Mouse (Mus musculus): ENCODE results near the gene Rubcn.

Gene Rubcn

DNA sequence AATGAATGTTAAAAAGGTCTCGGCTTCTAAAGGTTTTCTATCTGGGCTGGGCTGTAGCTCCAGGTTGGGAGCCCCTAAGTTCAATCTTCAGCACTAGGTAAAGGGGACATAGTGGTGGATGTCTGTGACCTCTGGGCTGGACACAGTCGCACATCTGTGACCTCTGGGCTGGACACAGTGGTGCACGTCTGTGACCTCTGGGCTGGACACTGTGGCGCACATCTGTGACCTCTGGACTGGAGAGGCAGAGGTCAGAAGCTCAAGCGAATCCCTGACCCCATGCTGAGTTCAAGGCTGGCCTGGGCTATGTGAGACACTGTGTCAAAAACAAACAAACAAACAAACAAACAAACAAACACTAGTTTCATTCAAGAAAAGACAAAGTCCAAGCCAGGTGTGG is 7.3 kb downstream of the Rubcn start:
- DNase-seq (ENCODE audit: low read depth, low spot score): no peak

DNA sequence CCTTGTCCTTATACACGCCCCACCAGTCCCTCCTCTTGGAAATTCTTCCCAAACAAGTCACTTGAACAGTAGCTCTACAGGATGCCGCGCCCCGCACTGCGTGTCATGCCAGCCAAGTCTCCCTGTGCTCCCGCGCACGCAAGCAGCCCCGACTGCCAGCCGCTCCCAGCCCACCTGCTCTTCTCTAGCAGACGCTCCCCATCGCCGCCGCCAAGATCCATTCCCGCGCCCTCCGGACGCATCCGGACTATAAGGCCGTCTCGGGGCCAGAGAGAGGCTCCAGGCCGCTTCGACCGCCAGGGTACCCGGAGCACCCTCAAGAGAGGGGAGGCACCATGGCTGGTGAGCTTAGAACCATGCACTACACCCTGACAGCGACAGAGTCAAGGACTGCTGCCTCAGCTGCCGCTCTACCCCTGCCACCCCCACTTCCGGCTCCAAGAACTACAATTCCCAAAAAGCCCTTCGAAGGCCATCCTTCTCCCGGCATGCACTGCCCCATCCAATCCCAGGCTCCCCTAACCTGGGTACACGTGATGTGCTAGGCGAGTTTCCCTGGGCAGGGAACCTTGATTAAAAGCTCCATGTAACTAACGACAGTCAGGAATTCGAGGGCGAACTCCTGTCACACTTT is 9.5 kb downstream of the Rubcn start:
- DNase-seq (ENCODE audit: low read depth, low spot score): peak; percentile 89

DNA sequence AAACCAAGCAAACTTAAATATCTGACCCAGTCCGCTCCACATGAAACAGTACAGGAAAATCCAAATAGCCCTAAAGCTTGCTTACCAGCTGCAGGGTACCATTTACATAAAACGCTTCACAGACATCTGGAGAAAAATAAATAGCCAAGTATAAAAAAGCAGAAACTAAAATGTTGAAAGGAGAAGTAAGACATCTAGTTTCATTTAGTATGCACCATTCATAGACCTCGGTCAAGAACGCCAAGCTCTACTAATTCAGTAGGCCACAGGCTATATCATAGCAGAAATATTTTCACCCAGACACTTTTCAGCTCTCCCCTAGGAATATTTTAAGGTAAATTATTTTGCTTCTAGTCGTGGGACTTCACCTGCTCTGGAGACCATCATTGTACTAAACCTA is 10.9 kb downstream of the Rubcn start:
- no peak for DNase-seq (ENCODE audit: low read depth, low spot score)

DNA sequence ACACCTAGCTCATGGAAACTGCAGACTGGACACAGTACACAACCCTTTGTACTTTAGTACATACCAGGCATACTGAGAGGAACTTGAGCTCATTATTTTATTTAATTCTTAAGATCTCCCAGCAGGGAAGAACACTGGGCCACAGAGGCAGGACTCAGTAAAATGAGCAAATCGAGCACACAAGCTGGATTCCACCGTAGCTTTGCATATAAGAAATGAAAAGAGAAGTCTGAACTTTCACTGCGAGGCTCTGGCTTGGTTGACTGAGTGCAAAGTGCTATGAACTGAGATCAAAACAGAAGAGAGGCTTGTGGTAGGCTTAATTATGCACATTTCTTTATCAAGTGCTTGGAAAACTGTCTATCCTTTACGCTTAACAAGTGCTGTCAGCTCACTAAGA is 12.2 kb downstream of the Rubcn start:
- no peak for DNase-seq (ENCODE audit: low read depth, low spot score)

GRCm38 (mm10) chr16:32861813-32862385 is 15.7 kb downstream of the Rubcn start:
- DNase-seq (ENCODE audit: low read depth, low spot score): no peak

DNA sequence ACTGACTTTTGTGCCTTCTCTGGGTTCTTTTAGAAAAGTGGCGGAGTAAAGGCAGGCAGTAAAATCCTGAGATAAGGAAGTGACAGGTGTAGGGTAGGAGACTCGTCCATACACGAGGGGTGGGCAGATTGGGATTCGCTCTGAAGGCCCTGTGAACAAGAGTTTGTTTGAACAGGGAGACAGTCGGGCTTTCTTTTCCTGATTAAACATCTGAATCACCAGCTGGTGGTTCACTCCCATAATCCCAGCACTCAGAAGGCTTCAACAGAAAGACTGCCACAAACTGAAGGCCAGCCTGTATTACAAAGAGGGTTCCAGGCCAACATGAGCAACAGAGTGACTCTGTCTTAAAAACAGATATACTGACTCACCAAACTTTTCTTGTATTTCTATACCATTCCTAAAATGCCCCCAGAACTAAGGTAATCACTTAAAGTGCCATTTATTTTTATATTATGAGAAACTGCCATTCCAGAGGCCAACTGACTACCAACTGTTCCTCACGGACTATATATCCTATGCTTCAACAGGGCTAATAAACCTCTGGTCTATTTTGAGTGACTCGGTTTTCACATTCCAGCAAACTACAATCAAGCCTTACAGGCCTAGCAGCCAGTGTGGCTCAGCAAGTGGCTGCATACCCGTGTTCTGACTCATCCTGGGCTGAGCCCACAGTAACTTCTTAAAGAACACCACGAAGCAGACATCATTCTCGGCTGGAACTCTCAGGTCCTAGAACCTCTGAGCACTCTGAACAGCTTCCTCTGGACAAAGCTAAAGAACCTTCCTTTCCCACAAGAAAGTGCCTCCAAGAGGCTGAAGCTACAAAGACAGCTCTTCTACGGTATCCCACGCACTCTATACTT is 18.6 kb downstream of the Rubcn start:
- DNase-seq (ENCODE audit: low read depth, low spot score): no peak

- no peak for DNase-seq (ENCODE audit: low read depth, low spot score)
These were observed 19.2 kb downstream of the Rubcn start for GRCm38 (mm10) chr16:32858356-32858755.

DNA sequence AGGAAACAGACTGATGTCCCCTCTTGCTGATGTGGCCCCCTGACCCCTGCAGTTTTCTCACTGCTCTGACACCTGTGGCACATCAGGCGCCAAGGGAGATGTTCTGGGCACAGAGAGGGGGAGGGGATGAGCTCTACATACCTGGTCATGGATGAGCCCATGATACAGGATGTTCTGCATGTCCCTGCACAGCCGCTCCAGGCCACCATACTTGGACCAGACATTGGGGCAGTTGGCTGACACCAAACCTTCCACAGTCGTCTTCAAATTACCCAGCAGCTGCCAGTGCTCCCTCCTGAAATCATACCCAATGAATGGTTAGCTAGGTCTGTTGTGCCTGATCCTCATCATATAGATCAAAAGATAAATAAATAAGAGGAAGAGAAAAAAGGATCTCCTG is 20.8 kb downstream of the Rubcn start:
- no peak for DNase-seq (ENCODE audit: low read depth, low spot score)

- no peak for DNase-seq (ENCODE audit: low read depth, low spot score)
These were observed 23.5 kb downstream of the Rubcn start for GRCm38 (mm10) chr16:32854050-32854571.

GRCm38 (mm10) chr16:32853492-32854049 is 24.0 kb downstream of the Rubcn start:
- DNase-seq (ENCODE audit: low read depth, low spot score): no peak

- DNase-seq (ENCODE audit: low read depth, low spot score): no peak
These were observed 28.3 kb downstream of the Rubcn start for GRCm38 (mm10) chr16:32849042-32849830.

GRCm38 (mm10) chr16:32847103-32847502 is 30.5 kb downstream of the Rubcn start:
- no peak for DNase-seq (ENCODE audit: low read depth, low spot score)

GRCm38 (mm10) chr16:32831501-32831900 is 46.1 kb downstream of the Rubcn start:
- no peak for DNase-seq (ENCODE audit: low read depth, low spot score)

DNA sequence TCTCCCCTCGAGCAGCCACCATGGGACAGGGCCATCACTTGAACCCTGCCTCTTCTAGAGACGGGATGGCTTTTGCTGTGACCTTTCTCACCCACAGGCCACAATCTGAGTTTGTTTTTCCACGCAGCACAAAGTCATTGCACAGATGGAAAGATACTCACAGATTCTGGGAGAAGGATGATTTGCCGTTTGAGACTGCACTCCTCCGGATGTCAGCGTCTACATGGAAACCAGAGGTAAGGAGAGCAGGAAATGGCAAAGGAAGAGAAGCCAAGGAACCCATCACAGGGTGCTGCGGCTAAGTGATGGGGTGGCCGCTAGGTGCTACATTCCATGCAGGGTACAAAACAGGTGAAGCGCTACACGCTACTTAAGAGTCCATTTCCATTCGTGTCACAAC is 48.5 kb downstream of the Rubcn start:
- no peak for DNase-seq (ENCODE audit: low read depth, low spot score)

GRCm38 (mm10) chr16:32826521-32826920 is 51.0 kb downstream of the Rubcn start:
- no peak for DNase-seq (ENCODE audit: low read depth, low spot score)

DNA sequence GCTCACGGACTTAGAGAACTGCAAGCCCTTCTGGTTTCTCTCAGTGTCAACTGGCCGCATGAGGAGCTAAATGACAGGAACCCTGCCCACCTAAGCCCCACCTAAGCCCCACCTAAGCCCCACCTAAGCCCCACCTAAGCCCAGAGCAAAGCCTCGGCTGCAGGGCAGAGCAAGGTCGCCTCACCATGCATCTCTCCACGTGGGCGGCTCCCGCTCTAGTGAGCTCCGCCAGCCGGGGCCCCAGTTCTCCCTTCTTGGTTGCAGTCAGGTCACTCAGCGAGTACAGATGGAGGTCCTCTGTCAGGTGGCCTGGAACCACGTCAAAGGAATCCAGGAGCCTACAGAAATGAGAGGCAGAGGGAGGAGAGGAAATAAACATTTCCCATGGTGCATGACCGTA is 52.2 kb downstream of the Rubcn start:
- DNase-seq (ENCODE audit: low read depth, low spot score): no peak

DNA sequence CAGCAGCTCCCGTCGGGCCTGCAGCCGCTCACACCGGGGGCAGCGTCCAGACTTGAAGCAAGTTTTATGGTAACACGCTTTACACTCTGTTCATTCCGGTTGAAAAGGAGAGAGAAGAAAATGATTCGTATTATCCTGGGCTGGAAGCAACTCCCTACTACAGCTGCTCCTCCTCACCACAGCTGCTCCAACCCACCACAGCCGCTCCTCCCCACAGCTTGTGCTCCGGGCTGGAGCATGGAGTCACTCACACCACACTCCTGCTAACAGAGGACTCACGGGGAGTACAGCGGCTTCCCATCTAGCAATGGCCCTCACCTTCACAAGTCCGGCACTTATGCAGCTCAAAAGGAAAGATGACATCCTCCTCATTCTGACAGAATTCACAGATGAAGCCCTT is 53.5 kb downstream of the Rubcn start:
- no peak for DNase-seq (ENCODE audit: low read depth, low spot score)

DNA sequence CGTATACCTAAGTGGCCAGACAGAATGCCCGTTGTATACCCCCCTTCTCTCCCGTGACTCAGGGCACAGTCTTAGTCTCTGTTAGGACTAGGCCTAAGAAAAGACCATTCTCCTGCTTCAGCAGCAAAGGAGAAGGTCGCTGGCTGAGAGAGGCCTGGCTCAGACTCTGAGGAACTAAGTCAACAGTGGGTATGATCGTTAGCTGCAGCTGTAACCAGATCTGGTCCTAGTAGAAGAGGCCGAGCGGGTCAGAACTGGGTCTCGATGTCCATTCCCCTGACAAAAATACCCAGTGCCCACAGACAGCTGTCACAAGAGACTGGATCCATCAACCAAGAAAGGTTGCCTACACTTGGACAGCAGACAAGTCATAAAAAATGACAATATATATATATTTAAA is 54.1 kb downstream of the Rubcn start:
- DNase-seq (ENCODE audit: low read depth, low spot score): no peak

DNA sequence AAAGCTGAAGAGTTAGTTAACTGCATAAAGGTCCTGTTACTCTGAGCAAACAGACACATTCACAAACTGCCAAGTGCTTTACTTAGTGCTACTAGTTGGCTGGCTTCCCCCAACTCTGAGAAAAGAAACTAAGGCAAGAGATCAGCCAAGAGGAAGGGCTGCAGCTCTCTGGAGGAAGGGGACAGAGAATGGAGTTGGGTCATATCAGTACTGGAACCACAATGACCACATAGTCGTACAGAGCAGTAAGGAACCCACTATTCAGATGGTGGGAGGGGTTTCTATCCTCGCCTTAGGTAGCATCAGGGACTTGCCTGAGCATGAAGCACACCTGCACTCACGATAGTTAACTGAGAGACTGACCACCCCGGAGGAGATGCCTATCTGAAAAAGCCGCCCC is 54.7 kb downstream of the Rubcn start:
- no peak for DNase-seq (ENCODE audit: low read depth, low spot score)

GRCm38 (mm10) chr16:32822450-32822827 is 55.1 kb downstream of the Rubcn start:
- no peak for DNase-seq (ENCODE audit: low read depth, low spot score)

DNA sequence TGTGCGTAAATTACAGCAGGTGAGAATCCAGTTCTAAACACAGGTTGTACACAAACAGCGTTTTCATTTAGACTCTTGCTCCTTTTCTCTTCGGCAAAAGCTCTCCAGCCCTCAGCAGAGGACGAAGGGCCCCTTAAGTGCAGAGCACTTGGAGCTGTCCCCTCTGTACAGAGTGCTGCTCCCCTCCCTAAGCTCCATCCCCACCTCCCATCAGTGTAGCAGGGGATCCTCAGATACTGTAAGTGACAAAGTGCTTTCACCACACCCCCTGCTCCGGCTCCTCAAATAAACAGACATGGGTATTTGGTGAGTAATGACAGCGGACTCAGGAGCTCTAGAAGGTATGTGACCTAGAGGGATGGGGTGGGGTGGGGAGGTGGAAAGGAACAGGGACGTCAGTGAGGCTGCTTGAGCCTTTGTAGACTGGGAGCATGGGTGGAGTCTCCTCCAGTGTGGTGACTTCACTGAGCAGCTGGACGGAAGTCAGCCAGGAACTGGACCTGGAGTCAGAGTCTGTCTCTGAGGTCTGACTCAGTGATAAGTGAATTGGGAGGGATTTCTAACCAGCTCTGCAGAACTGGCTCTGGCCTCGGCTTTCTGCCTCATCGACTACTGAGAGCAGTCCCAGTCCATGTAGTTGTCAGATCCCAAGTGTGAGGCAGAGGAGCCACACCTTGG is 55.7 kb downstream of the Rubcn start:
- no peak for DNase-seq (ENCODE audit: low read depth, low spot score)
